Comparison of ENCODE assay signal across 13 mouse cellular contexts in genomic region chr7:74314276-74314675, GRCm38 (mm10).
"Had no signal": no experiment of that assay in that cellular context is flagged by ENCODE, and none has a peak within 500 bp of the region (broad histone marks: within the 10 kb centered on the region; RNA-seq: fewer than 3 reads in every experiment).

No protein-coding gene starts in this region.

- H3K27ac ChIP-seq: kidney, postnatal 0 days; liver, embryonic 14.5 days; midbrain, embryonic 12.5 days had no signal

- H3K4me2 ChIP-seq: limb, embryonic 13.5 days; midbrain, embryonic 12.5 days; neural tube, embryonic 15.5 days had no signal

- H3K4me3 ChIP-seq: limb, embryonic 13.5 days; midbrain, embryonic 12.5 days; neural tube, embryonic 15.5 days had no signal

- H3K27me3 ChIP-seq: limb, embryonic 13.5 days; midbrain, embryonic 12.5 days; neural tube, embryonic 15.5 days had no signal

- H3K9ac ChIP-seq: limb, embryonic 13.5 days; liver, embryonic 14.5 days; midbrain, embryonic 12.5 days; neural tube, embryonic 15.5 days had no signal

- DNase-seq: kidney, adult 9 months; kidney, postnatal 36 days; layer of hippocampus, adult 9-11 months; layer of hippocampus, postnatal 36 days; lung, adult 18-20 months; right cerebral cortex, adult 18-20 months; right cerebral cortex, postnatal 25 days; thymus, postnatal 36 days had no signal

- H3K9me3 ChIP-seq: limb, embryonic 13.5 days; midbrain, embryonic 12.5 days; neural tube, embryonic 15.5 days had no signal

- H3K36me3 ChIP-seq: limb, embryonic 13.5 days; midbrain, embryonic 12.5 days; neural tube, embryonic 15.5 days had no signal
